Mouse (Mus musculus): ENCODE measurements at regions not wholly inside any gene's neighbourhood (a gene's known extent, or its start where the extent isn't known, plus 50 kb on each side); places are given as distances from the start of the nearest gene placed in this dataset.

DNA sequence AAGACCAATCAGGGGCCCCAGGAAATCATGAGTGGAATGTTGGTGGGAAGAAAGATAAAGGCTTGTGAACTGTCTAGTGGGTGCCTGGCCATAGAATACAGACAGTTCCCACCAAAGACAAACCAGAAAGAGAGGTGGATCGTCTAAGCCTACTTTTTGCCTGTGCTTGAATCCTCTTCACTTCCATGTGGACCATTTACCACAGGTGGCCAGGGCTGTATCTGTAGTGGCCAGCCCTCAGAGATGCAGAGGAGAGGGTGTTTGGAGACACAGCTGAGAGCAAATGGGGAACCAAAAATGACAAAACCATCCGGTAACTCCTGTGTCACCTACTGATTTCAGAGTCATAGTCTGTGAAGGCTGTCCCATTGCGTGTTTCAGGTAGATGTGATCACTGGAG lies 161.0 kb upstream of the Dnajc19 start:
- TF ChIP-seq CTCF (conservative IDR thresholded peaks at IDR 0.05; ENCODE audit: insufficient read depth, insufficient read length, low read depth, low read length) (no peak), POLR2A (IDR thresholded peaks at IDR 0.05; ENCODE audit: low read depth, low read length) (no peak)
